Mouse (Mus musculus) layer of hippocampus, adult 9-10 months (tissue): ENCODE measurements around the gene Fam122a.

Source experiments
- DNase-seq: peaks from one replicate; pipeline ENCODE4 v3.0.0; 2022; ENCODE audit warnings: low spot score

The Fam122a gene

DNA sequence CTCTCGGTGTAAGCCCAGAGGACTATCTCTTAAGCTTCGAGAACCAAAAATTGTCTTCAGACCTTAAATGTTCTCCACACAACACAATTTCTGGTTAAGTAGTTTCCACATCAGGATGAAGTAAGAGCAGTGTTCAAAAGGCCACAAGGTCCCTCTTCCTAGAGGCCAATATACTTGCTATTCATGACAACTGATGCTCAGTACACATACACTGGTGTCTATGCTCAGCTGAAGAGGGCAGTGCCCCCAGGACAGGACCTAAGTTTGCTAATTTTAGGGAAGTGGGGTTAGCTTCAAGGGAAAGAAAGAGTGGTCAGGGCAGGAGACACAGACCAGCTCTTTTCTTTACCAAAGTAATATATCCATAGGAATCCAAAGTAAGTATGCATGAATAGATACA, 45.8 kb downstream of the Fam122a start:
- no peak for DNase-seq

DNA sequence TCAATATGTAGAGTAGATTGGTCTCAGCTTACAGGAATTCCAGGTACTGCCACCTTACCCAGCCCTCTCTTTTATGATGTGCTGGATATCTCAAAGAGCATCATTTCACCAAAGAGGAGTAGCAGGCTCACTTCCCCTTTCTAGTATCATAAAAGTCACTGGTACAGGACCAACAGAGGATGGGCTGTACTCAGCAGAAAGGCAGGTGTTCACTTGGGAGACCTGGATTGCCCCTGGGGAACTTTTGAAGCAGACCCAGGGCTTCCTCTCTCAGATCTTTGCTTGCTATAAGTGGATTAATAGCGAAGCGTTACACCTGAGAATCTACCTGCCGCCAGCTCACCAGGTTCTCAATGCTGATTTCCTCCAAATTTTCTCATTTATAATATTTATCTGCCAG, 49.1 kb downstream of the Fam122a start:
- no peak for DNase-seq

DNA sequence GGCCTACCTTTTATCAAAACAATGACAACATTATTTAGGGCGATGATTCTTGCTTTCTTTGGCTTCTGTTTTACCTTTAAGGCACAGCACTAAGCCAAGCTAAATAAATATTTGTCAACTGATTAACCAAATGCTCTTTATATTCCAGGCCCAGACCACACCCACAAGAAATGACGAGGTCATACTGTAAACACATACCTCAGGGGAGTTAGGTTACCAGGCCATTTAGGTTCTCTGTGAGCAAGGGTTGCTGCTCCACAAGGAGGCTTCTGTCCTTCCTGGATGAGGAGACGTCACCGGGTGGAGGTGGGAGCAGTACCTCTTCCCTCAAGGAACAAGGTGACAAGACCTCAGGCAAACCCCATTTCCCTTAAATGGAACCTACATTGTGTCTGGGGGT, 49.9 kb downstream of the Fam122a start:
- no peak for DNase-seq

DNA sequence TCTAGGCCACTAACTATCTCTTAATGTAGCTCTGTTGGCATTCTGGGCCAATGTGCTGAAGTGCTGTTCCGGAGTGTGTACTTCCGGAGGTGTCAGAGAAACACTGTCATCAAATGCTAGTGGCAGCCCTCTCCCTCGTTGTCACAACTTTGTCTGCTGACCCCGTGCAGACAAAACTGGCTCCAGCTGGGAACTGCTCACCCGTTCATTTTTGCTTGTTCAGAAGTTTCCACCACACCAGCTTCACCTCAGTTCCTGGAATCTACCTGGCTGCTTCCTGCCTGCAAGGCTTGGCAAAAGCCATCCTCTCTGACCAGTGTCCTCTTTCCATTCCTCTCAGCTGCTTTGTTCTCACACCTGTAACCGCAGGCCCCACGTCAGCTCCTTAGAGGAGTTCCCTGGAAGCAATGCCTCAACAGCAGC, 50.4 kb downstream of the Fam122a start:
- no peak for DNase-seq
